Mouse (Mus musculus) cerebellum, adult 2 months (tissue): ENCODE data around the gene Otop3. TPM values are rescaled to one million over a fixed set of nuclear protein-coding genes. Genes with fewer than 3 reads are reported as not detected.

Experiments used
- DNase-seq, 2 experiments: peaks; one replicate each; pipeline ENCODE4 v3.0.0; 2021
- H3K27ac ChIP-seq: fragments of 200-500 bp; 2 replicates; pipeline ENCODE4 v1.5.1; 2012; ENCODE audit warnings: low read length, control low read depth, inconsistent platforms; ENCODE audit not compliant: insufficient read depth
- H3K27me3 ChIP-seq: fragments of 200-500 bp; 2 replicates; pipeline ENCODE4 v1.6.1; 2012; ENCODE audit warnings: inconsistent platforms, mild to moderate bottlenecking, low read length, moderate library complexity; ENCODE audit not compliant: control insufficient read depth, insufficient read depth
- H3K4me1 ChIP-seq: fragments of 200-500 bp; 2 replicates; pipeline ENCODE4 v1.6.1; 2011; ENCODE audit warnings: low read length; ENCODE audit not compliant: control insufficient read depth, insufficient read depth
- H3K4me3 ChIP-seq: fragments of 200-500 bp; replicated peaks from 2 replicates; pipeline ENCODE3; 2011; ENCODE audit warnings: mild to moderate bottlenecking, low read depth, low read length, control low read depth; ENCODE audit not compliant: insufficient read depth
- CTCF ChIP-seq: fragments of 200-500 bp; IDR thresholded peaks from 2 replicates; pipeline ENCODE4 v1.5.1; 2011; ENCODE audit warnings: low read depth, mild to moderate bottlenecking, control low read depth, low read length, moderate library complexity, borderline replicate concordance; ENCODE audit not compliant: insufficient read depth
- POLR2A ChIP-seq: fragments of 200-500 bp; IDR thresholded peaks from 2 replicates; pipeline ENCODE4 v1.6.1; 2011; ENCODE audit warnings: low read length, control low read depth, borderline replicate concordance; ENCODE audit not compliant: insufficient read depth
- WGBS: fragments of 180-500 bp; shearing (Covaris S2); methylation state at CpG from one replicate; pipeline ENCODE4 v1.1.7; 2018; 5-methylcytosine and 5-hydroxymethylcytosine counted together
- polyA plus RNA-seq: library from polyadenylated mRNA; depleted of rRNA; stranded (reverse); fragments of >200 nt; gene quantifications from 2 replicates; pipeline ENCODE4 v1.2.3, GENCODE M21; 2012; rRNA removed

Gene Otop3
- polyA plus RNA-seq: 0.11 and 0.13 TPM in 2 replicates

GRCm38 (mm10) chr11:115334531-115334930 is at the start of gene Otop3:
Otop3 (plus strand) TSS chr11:115334731.
- Histone ChIP-seq H3K4me1 (peaks cover 7% of the 10 kb centered on the region; the same call in 1 of the 2 replicates), H3K4me3 (no peak within 1 kb of the TSS), H3K27ac (no peak within 1 kb of the TSS), H3K27me3 (no peaks in the 10 kb centered on the region)
- no peak for DNase-seq
- no peak for TF ChIP-seq POLR2A
- TF ChIP-seq CTCF: no peak
- 5% methylated on average over 29 of the region's 29 CpGs for WGBS

- DNase-seq: no peak
- H3K4me3 ChIP-seq: no peak overlapping the region
- H3K4me1 ChIP-seq: peaks cover 14% of the 10 kb centered on the region
- no peaks in the 10 kb centered on the region for H3K27me3 ChIP-seq
- 71% methylated on average over 4 of the region's 4 CpGs for WGBS
- TF ChIP-seq POLR2A (no peak), CTCF (no peak)
- H3K27ac ChIP-seq: no peak overlapping the region
Observed at GRCm38 (mm10) chr11:115285282-115285681, 49.2 kb upstream of the Otop3 start.

- no peak for TF ChIP-seq CTCF
- TF ChIP-seq POLR2A: no peak
- Histone ChIP-seq H3K27me3 (no peaks in the 10 kb centered on the region), H3K4me1 (peaks cover 20% of the 10 kb centered on the region), H3K27ac (no peak overlapping the region), H3K4me3 (no peak overlapping the region)
- 51% methylated on average over 19 of the region's 19 CpGs for WGBS
- DNase-seq: peak in 1 of 2 experiments; percentile 18
Observed at GRCm38 (mm10) chr11:115286201-115286993, 48.1 kb upstream of the Otop3 start.

GRCm38 (mm10) chr11:115287386-115287785 is 47.1 kb upstream of the Otop3 start:
- H3K4me1 ChIP-seq: peaks cover 18% of the 10 kb centered on the region
- WGBS: 84% methylated on average over 5 of the region's 5 CpGs
- TF ChIP-seq CTCF (no peak), POLR2A (no peak)
- no peak overlapping the region for H3K4me3 ChIP-seq
- H3K27me3 ChIP-seq: no peaks in the 10 kb centered on the region
- DNase-seq: peak in 1 of 2 experiments; percentile 23
- H3K27ac ChIP-seq: no peak overlapping the region

- Histone ChIP-seq H3K27me3 (no peaks in the 10 kb centered on the region), H3K4me1 (peaks cover 22% of the 10 kb centered on the region; the same call in 1 of the 2 replicates), H3K4me3 (no peak overlapping the region), H3K27ac (no peak overlapping the region)
- 91% methylated on average over 2 of the region's 2 CpGs for WGBS
- no peak for DNase-seq
- no peak for TF ChIP-seq POLR2A
- no peak for TF ChIP-seq CTCF
Observed at GRCm38 (mm10) chr11:115288305-115288704, 46.2 kb upstream of the Otop3 start.

- peak in 1 of 2 experiments; percentile 39 for DNase-seq
- peak overlapping the region; percentile 46; the same call in 1 of the 2 replicates for H3K27ac ChIP-seq
- WGBS: 53% methylated on average over 8 of the region's 8 CpGs
- TF ChIP-seq CTCF (no peak), POLR2A (no peak)
- H3K27me3 ChIP-seq: no peaks in the 10 kb centered on the region
- no peak overlapping the region for H3K4me3 ChIP-seq
- peaks cover 22% of the 10 kb centered on the region; the same call in 1 of the 2 replicates for H3K4me1 ChIP-seq
Observed at GRCm38 (mm10) chr11:115289885-115290284, 44.6 kb upstream of the Otop3 start.

GRCm38 (mm10) chr11:115290314-115290713 is 44.2 kb upstream of the Otop3 start:
- H3K27me3 ChIP-seq: no peaks in the 10 kb centered on the region
- peaks cover 22% of the 10 kb centered on the region; the same call in 1 of the 2 replicates for H3K4me1 ChIP-seq
- no peak overlapping the region for H3K4me3 ChIP-seq
- H3K27ac ChIP-seq: no peak overlapping the region
- DNase-seq: no peak
- TF ChIP-seq POLR2A (no peak), CTCF (no peak)
- 69% methylated on average over 1 of the region's 1 CpGs for WGBS

GRCm38 (mm10) chr11:115290919-115291318 is 43.6 kb upstream of the Otop3 start:
- Histone ChIP-seq H3K4me1 (peaks cover 25% of the 10 kb centered on the region; the same call in 1 of the 2 replicates), H3K4me3 (no peak overlapping the region), H3K27me3 (no peaks in the 10 kb centered on the region), H3K27ac (no peak overlapping the region)
- 27% methylated on average over 6 of the region's 6 CpGs for WGBS
- TF ChIP-seq POLR2A: no peak
- no peak for TF ChIP-seq CTCF
- DNase-seq: peak in 1 of 2 experiments; percentile 16
